Mouse (Mus musculus) embryonic fibroblast, embryonic 13.5 days (primary cell): ENCODE data around the gene Kcnh4.

ENCODE experiments used
- CTCF ChIP-seq: IDR thresholded peaks from 2 replicates; pipeline ENCODE4 v1.5.1; 2011; ENCODE audit warnings: mild to moderate bottlenecking, control low read depth, low read length, moderate library complexity, borderline replicate concordance; ENCODE audit not compliant: insufficient read depth
- POLR2A ChIP-seq: IDR thresholded peaks from 2 replicates; pipeline ENCODE4 v1.6.1; 2011; ENCODE audit warnings: low read depth, mild to moderate bottlenecking, control low read depth, low read length, moderate library complexity

DNA sequence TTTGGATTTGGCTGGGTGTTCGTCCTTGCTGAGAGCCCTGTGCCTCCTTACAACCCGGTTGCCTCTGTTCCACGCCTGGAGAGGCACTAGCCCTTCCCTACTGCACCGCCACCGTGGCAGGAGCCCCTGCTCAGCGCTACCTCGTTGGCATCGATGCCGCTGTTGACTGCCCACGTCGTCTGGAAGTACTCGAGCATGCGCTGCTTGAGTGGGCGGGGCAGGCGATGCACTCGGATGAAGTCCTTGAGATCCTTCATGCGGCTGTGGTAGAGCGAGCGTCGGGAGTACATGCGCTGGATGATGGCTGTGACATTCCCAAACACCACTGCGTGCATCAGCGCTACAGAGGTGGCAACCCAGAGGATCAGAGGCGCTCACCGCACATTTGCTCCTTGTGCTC is 10.3 kb downstream of the Kcnh4 start:
- TF ChIP-seq CTCF (no peak), POLR2A (no peak)
